Mouse (Mus musculus) gastrocnemius, postnatal 10 days (tissue): ENCODE data around the gene Ankrd39. TPM values are rescaled to one million over a fixed set of nuclear protein-coding genes. Genes with fewer than 3 reads are reported as not detected.
"Not testable (repeated sequence)": the region's sequence is repeated elsewhere in the genome, so short reads cannot be mapped to it uniquely, and the experiment has no call there.

Experiments used
- DNase-seq: peaks from one replicate; pipeline ENCODE4 v3.0.0; 2021; ENCODE audit warnings: mixed read lengths
- total RNA-seq, 2 experiments: library from RNA; stranded (reverse); gene quantifications; 2 replicates each; pipeline ENCODE4 v1.2.3; 2021

The Ankrd39 gene
- total RNA-seq, 2 experiments from 2014 or later = 10.9 to 11.4 TPM

DNA sequence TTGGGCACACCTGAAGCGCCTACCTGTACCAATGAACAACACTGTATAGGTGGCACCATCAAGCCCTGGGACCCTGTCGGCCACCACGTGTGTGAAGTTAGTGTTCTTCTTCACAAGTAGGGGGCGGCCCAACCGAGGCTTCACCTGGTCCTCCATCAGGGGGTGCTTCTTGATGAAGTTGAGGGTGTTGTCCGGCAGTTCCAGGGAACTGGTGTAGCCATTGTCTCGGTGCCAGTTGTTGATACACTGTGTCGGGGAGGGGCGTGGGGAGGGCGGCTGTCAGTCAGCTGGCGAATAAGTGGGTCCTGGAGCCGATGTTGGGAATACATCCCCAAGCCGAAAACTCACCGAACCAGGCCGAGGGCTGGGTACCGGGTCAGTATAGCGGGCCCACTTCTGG lies 4.7 kb upstream of the Ankrd39 start:
- DNase-seq = no peak

DNA sequence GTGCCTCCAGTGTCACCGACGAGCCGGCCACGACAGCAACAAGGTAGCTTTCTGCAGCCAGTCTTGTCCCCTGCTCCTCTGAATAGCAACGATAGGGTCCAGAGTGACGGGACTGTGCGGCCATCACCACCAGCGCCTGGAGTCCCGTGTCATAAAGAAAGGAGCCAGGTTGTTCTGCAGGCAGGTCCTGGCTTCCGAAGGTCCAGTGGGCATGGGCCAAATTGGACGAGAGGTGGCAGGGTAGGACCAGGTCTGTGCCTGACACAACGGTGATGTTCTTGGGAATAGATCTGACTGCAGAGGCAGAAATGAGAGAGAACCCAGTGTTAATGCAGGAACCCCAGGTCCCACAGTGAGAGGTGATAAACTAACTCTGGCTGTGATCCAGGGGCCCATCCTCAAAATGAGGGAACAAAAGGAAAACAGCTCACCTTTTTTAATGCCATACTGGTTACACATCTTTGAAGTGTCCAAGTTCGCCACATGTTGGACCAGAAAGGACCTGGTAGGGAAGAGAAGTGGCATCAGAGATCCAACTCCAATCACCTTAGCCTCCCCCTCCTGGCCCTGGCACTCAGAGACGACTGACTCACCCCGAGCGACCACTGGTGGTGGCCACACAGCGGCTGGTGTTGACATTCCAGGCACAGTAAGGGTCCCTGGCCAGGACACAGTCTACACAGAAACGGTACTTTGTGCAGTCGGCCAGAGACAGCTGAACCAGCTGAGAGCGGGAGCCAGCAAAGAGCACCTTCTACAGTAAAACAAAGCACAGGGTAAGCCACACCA lies 3.0 kb upstream of the Ankrd39 start:
- no peak for DNase-seq

DNA sequence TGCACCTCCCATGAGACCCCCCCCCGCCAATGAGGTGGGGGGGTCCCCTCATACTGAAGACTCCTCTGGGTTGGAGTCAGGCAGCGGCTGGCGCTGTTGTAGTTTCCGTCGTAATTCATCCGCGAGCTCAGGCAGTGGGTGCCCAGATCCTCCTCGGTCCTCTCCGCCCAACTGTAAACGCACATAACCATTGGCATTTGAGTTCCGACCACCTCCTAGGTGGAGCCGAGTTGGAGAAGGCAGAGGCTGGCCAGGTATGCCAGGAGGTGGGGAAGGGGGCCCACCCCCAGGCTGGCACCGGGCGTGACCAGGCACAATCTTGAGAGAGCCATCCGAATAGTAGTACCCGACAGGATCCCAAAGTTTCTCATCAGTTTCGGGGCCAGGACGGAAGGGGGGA lies 2.2 kb upstream of the Ankrd39 start:
- no peak for DNase-seq

DNA sequence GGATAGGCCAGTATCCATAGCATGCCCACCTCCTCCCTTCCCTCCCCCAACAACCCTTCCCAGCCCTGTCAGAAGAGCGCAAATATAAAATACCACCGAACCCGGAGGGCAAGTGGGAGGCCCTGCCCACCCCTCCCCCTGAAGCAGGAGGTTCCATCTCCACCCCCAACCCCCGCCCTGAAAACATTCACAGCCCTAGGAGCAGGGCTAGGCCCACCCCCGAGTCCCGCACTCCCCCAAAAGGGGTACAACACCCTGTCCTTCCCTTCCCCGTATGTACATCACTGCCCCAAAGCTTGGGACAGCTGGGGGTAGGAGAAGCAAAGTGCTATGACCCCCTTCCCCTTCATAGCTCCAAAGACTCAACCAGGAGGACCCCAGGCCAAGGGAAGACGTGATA lies 1.5 kb upstream of the Ankrd39 start:
- DNase-seq = no peak

DNA sequence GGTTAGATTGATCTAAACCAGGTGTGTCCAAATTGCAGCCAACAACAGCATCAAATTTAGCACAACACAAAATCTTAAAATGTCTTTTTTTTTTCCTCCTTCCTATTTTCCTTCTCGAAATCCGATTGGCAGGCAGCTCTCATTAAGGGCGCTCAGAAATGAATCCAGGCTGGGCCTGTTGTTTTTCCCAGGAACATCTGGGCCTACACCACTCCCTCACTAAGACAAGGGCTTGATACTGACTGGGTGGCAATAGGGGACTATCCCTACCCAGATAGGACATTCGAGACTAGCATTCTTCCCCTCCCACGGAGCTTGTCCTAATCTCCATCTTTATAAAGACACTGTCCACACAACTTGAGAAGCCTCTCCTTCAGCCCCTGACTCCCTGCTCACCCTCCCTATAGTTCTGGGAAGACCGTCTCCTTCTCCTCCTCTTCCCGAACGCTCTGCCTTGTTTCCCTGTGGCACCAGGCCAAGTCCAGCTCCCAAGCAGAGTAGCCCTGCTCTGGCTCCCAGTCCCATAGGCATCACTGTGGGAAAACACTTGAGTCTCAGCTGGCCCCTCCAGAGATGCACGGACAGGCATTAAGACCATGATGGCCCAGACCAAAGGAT lies 845 bp upstream of the Ankrd39 start:
- peak; percentile 67 for DNase-seq

DNA sequence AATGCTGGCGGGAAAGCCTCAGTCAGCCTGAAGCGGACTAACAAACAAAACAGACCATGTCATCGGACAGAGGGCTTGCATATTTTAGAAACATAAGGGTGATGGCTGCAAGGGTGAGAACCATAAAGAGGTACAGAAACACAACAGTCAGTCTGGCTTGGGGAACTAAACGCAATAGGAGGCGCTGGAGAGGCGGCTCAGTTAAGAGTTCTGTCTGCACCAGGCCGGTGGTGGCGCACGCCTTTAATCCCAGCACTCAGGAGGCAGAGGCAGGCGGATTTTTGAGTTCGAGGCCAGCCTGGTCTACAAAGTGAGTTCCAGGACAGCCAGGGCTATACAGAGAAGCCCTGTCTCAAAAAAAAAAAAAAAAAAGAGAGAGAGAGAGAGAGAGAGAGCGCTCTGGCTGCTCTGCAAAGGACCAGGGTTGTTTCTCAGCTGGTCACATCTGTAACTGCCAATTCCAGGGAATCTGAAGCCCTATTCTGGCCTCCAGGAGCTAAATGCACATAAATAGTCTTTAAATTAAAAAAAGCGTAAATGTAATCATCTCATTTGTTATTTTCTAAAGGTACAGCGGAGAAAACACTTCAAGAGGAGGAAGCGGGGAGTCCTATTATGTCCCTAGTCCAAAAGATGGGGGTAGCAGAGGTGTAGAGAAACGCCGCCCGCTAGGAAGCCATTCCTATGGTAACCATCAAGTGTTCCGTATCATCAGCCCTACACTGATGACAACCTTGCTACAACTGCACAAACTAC lies 1.2 kb downstream of the Ankrd39 start:
- DNase-seq = no peak

DNA sequence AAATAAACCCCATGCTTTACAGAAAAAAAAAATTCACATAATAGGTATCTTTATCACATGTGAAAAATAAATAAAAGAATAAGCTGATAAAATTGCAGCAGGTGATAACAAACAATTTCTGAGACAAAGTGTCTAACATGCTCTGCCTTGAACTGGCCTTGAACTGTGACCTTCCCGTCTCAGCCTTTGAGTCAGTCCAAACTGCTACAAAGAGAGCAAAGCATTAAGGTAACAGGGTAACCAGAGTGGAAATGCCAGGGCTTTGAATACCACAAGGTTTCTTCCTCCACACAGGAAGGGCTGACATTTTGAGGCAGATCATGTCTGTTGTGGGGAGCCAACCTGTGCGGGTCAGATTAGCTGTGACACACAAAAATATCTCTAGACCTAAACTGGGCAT lies 1.9 kb downstream of the Ankrd39 start:
- no peak for DNase-seq

DNA sequence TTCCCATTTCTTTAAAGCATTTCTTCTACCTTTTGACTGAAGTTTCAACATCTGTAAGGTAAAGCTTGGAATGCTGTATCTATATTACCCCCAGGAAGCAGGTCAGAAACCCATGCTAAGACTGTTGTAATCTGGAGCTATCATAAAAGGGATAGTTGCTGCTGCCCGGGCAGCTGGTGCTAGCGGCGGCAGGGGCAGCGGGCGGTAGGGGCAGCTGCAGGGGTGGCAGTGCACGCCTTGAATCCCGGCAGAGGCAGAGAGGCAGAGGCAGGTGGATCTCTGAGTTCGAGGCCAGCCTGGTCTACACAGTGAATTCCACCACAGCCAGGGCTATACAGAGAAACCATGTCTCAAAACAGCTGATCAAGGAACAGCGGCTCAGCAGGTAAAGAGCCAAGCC lies 4.3 kb downstream of the Ankrd39 start:
- no peak for DNase-seq

DNA sequence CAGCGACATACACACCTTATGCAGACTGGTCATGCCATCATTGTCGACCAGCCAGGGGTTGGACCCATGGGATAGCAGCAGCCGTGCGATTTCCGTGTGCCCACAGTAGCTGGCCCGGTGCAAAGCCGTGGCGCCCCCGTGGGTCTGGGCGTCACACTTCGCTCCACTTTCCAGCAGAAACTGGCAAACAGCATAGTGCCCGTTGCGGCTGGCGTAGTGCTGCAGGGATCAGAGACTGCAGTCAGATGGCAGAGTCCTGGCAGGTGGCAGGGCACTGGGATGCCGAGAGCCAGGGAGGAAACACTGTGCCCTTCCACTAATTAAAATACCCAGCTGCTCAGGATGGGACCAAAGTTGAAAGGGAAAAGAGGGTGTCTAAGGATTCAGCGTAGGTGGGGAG lies 5.4 kb downstream of the Ankrd39 start:
- no peak for DNase-seq

DNA sequence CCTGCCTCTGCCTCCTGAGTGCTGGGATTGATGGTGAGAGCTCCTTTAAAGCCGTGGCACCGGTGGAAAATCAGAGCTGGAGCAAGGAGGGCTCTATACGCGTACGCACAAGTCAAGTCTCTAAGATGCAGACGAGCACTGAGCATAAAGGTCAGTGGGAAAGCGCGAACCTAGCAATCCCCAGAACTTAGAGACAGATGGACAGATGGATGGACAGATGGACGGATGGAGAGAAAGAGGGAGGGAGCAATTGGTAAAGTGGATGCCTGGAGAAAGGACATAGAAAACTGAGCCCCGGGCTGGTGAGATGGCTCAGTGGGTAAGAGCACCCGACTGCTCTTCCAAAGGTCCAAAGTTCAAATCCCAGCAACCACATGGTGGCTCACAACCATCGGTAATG lies 6.4 kb downstream of the Ankrd39 start:
- no peak for DNase-seq

DNA sequence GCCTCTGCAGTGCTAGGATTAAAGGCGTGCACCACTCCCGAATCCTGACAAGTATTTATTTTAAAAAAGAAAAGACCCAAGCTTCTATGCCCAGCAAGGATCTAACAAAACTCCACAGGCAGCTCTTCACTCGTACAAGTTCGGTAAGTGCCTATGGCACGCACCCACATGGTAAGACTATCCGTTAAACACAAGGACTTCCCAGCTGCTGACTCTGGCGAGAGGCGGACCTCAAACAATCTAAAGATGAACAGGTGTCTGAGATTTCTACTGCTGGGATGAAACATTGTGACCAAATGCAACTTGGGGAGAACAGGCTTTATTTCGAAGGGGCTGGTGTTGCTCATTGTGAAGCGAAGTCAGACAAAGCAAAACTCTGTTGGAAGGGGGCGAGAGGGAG lies 7.1 kb downstream of the Ankrd39 start:
- DNase-seq = no peak

DNA sequence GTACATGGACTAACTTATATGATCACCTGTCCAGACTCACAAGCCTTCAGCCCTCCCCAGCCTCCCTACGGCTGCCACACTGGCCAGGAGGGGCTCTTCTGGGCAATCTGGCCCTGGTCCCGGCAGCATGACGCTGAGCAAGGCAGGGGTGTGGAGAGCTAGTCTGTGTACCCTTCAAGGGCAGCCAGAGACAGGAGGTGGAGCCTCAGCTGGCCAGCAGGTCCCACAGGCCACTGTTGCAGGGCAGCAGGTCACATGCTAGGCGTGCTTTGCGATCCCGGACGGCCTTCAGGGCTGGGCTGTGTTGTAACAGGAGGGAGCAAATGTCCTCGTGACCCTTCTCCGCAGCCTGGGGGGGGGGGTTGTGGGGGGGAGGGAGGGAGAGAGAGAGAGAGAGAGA lies 8.1 kb downstream of the Ankrd39 start, which contains the start of gene Gm42417:
TSS of gene Gm42417 (minus strand) at position 244 of the 400 bp plus-strand sequence.
- peak; percentile 73 for DNase-seq

DNA sequence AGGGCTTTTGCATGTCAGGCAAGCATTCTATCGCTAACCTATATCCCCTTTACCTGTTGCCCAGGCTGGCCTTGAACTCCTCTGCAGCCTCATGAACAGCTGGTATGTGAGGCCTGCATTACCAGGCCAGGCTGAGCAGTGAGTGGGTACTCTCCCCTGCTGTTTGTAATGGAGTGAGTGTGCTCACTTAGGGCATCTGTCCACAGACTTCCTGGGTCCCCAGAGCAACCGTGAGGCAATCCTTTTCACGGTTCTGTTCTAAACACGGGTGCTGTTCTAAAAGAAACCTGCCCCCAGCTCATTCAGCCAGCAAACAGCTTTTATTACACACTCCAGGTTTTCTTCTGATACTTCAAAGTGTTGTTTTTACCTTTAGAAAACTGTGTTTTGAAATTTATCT lies 8.5 kb downstream of the Ankrd39 start:
- DNase-seq = no peak

DNA sequence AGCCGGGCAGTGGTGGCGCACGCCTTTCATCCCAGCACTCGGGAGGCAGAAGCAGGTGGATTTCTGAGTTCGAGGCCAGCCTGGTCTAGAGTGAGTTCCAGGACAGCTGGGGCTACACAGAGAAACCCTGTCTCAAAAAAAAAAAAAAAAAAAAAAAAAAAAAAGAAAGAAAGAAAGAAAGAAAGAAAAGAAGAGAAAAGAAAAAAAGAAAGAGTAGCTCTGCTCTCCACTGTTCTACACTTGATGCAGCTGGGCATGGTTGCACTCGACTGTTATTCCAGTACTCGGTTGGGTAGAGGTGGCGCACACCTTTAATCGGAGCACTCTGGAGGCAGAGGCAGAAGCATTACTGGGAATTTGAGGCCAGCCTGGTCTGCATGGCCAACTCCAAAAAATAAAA lies 10.5 kb downstream of the Ankrd39 start, which contains the start of gene Ankrd23:
TSS of gene Ankrd23 (minus strand) at position 101 of the 400 bp plus-strand sequence.
- not testable (repeated sequence) for DNase-seq

DNA sequence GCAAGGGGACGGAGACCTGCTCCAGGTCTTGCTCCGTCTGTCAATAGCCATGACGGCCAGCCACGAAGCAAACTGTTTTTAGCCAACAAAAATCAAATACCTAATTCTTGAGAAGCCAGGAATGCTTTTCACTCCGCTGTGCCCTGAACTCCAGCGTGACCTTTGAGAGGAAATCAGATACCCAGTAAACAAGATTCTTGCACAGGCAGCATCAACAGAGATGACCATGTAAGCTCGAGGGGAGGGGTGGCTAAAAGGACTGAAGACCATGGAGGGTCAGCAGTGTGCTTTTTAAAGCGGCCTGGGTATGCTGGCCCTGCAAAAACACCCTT lies 10.9 kb downstream of the Ankrd39 start:
- DNase-seq = no peak

DNA sequence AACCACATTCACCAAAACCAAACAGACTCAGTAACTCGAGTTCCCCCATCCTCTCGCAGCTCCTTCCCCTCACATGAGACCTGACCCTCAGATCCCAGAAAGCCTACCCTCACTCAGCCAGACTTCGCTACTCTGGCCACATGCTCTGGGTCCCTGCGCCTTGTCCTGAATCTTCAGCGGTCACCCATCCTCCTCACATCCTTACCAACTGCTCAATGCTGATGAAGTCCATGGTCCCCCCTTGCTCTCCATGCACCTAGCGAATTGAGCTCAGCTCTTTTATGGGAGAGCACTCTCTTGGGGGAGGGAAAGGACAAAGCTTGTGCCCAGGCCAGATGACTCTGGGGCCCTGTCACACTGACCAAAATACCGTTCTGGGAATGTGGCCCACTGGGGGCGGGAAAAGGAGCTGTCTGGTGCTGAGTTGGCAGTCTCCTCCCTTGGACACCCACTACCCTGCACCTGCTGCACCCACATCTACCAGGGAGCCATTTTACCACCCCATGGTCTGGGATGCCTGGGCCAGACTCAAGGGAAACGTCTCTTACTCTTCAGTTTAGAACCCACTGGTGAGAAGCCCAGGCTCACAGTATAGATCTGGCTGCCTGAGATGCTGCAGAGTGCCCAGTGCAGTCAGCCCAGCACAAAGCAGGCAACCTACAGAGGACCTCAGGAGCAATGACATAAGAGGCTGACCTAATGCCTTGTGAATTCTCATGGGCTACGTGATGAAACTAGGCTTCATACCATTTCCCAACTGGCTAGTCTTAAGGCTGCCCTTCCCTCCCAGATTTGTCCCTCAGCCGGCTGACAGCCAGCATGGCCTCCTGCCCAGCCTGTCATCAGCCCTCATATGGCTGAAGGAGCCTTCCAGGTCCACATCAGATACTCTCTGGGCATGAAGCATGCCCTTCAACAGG lies 11.5 kb downstream of the Ankrd39 start:
- DNase-seq = peak; percentile 80

DNA sequence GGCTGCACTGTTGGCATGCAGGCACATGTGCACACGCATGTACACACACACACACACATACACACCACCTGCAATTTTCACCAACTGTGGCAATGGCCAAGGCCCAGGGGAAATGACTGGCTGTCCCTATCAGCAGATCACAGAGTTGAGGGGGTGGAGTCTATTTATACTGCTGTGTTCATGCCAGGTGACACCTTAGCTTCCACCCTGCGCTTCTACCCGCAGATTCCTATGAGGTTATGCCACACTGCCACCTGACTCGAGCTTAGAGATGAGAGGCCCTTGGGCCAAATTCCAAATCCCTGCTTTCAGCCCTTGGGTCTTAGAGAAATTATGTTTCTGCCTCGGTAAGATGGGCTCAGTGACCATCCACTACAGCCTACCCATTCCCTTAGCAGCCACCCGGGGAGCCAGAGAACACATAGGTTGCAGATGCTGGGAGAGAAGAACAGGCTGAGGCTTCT lies 12.6 kb downstream of the Ankrd39 start:
- DNase-seq = no peak

DNA sequence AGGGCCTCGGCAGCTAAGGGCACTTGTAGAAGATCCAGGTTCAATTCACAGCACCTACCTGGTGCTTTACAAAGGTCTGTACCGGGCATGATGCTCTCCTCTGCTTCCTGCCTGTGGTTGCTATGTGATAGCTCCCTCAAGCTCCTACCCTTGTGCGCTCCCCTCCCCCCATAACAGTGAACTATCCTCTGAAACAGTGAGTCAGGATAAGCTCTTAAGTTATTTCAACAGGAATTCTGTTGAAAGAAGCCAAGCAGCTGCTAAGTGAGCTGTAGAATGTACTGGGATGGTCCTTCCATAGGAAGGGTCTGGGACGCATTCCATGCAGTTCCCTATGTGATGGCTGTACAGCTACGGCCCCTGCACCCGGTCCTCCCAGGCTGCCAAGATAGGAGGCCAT lies 13.7 kb downstream of the Ankrd39 start:
- no peak for DNase-seq

DNA sequence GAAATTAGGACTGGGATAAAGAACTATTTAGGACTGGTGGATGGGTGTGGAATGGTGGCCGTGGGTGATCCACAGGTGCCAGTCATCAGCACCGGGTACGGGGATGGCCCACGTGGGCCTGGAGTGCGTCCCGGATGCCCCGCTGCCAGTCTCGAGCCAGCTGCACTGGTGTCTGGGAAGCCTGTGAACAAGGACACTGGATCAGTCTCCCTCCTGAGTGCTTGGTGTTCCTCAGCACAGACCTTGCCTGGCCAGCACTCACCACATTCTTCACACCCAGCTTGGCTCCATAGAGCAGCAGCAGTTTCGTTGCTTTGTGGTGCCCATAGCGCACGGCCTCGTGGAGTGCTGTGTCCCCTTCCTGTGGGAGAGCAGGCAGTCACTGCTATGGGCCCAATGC lies 15.8 kb downstream of the Ankrd39 start:
- DNase-seq = no peak

DNA sequence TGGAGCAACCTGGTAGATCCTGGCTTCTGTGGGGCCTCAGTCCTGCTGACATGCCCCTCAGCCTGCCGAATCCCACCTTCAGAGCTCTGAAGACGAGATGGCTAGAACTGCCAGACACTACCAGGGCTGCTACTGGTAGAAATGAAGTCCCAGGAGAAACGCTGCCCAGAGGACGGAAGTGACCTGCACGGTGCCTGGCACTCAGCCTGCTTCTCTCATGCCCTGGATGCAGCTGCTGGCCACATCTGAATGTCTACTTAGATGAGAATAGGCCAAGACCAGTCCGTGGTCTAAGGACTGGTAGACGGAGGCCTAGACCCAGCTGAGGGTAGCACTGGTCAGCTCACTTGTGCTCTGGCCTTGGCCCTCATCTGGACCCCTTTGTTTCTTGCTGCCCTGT lies 16.3 kb downstream of the Ankrd39 start:
- no peak for DNase-seq

DNA sequence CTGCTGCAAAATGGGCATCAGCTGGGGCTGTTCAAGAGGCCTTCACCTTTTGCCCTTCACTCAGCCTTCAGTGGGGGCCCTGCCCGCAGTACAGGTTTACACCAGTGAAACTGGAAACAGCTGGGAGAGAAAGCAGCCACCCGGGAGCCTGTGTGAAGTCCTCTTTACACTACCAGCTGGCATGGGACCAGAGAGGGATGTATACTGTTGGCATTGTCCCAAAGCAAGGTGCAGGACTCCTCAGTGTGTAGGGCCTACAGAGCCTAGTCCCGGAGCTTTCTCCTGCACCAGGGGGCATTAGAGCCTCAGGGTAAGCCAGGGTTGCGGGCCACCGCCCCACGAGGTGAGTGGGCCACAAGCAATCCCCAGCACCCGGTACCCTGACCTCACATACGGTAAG lies 16.8 kb downstream of the Ankrd39 start:
- no peak for DNase-seq

DNA sequence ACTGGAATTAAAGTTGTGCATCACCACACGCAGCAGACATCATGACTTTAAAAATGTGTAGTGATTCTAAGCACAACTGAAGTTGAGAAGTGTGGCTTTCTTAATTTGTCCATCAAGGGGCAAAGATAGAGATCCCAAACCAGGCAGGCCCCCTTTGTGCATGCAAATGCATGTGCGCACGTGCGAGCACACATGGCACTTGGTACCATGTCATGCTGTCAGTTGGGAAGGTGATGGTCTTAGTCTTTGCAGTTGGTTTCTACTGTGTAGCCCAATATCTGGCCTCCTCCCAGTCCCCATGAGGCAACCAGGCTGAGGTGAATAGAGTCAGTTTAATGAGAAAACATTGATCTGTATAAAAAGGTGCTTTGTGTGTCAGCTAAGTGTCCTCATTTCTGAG lies 17.4 kb downstream of the Ankrd39 start:
- DNase-seq = no peak
